Mouse (Mus musculus): Measurements from ENCODE around the gene Gm10697. TPM values are rescaled to one million over a fixed set of nuclear protein-coding genes. Genes with fewer than 3 reads are reported as not detected.

Gene Gm10697
- not detected for polyA plus RNA-seq (2017; shearing (Covaris generic))

GRCm38 (mm10) chr3:94072544-94072943, at the start of gene Gm10697:
Gene Gm10697 (minus strand): TSS chr3:94072644.

GRCm38 (mm10) chr3:94054785-94055184, 17.7 kb downstream of the Gm10697 start, which contains the start of gene Gm9125:
Gene Gm9125 (minus strand): TSS chr3:94054885.

Other genes with a start within 250 kb of the Gm10697 start
- gene Tdpoz3, start 246.6 kb downstream of the Gm10697 start, polyA plus RNA-seq (2017; shearing (Covaris generic)), result not detected
- gene Gm9117, start 129.1 kb downstream of the Gm10697 start, polyA plus RNA-seq (2017; shearing (Covaris generic)), result not detected
- gene Tdpoz5, start 111.3 kb downstream of the Gm10697 start, polyA plus RNA-seq (2017; shearing (Covaris generic)), result not detected
- gene Gm9125, start 17.8 kb downstream of the Gm10697 start, polyA plus RNA-seq (2017; shearing (Covaris generic)), result not detected
- not detected for gene Gm10696, start 105.5 kb upstream of the Gm10697 start, polyA plus RNA-seq (2017; shearing (Covaris generic))
- gene Gm5286, start 124.1 kb upstream of the Gm10697 start, polyA plus RNA-seq (2017; shearing (Covaris generic)), result not detected
- not detected for gene Gm4778, start 191.4 kb upstream of the Gm10697 start, polyA plus RNA-seq (2017; shearing (Covaris generic))
- 8.1 TPM for gene Them4, start 237.4 kb upstream of the Gm10697 start, polyA plus RNA-seq (2017; shearing (Covaris generic))